Mouse (Mus musculus) urinary bladder, adult 2 months (tissue): ENCODE data around the gene Spink2. TPM values are rescaled to one million over a fixed set of nuclear protein-coding genes. Genes with fewer than 3 reads are reported as not detected.

Experiments used
- polyA plus RNA-seq: library from polyadenylated mRNA; depleted of rRNA; stranded (reverse); fragments of >200 nt; gene quantifications from 2 replicates; pipeline ENCODE4 v1.2.3, GENCODE M21; 2012; rRNA removed

The Spink2 gene
- polyA plus RNA-seq, 1 experiment, result 1.7 TPM

Other genes with a start within 250 kb of the Spink2 start
- gene Srp72, start 236.8 kb downstream of the Spink2 start, polyA plus RNA-seq, result 68.7 and 68.9 TPM in 2 replicates
- gene Arl9, start 207.4 kb downstream of the Spink2 start, polyA plus RNA-seq, result 0.25 and 0.28 TPM in 2 replicates
- gene Thegl, start 195.4 kb downstream of the Spink2 start, polyA plus RNA-seq, result not detected in 2 replicates
- gene Hopx, start 96.3 kb downstream of the Spink2 start, polyA plus RNA-seq, result 66.3 and 93.9 TPM in 2 replicates
- gene Rest, start 54.0 kb upstream of the Spink2 start, polyA plus RNA-seq, result 12.4 and 14.3 TPM in 2 replicates
- 13.3 TPM in 2 replicates for gene Noa1, start 98.6 kb upstream of the Spink2 start, polyA plus RNA-seq
- 30.9 and 32.3 TPM in 2 replicates for gene Polr2b, start 98.7 kb upstream of the Spink2 start, polyA plus RNA-seq
- gene Igfbp7, start 196.6 kb upstream of the Spink2 start, polyA plus RNA-seq, result 1,512 and 1,720 TPM in 2 replicates